Mouse (Mus musculus): ENCODE results near the gene Capn9.

DNA sequence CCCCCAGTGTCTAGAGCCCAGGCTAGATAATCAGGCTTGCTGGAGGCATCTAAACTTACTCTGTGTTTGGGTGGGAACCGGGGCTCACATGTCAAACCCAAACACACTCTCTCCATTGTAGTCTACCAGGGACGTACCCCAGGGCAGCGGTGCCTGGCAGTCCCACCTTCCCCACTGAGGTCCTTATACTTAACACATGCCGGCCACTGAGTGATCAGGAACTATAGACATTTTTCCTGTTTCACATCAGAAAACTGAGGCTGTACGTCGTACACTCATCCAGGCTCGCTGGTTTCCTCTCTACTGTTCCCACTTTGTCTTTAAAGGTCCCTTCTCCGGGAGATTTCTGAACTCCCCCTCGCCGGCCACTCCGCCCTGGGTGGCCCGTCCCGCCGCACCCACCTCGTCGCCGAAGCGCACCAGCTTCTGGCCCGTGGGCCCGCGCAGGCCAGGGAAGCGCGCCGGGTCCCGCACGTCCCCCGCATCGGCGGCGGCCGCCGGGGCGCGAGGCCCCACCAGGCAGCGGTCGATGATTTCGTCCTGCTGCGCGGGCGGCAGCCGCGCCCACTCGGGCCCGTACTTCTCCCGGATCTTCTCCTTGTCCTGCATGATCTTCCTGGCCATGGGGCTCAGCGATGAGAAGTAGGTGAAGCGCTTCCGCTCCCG lies 86.7 kb downstream of the Capn9 start:
- no peak for TF ChIP-seq CTCF (IDR thresholded peaks at IDR 0.05; ENCODE audit: low read depth, low read length)
- TF ChIP-seq POLR2A (IDR thresholded peaks at IDR 0.05; ENCODE audit: borderline replicate concordance, low read depth, low read length), result no peak
